Mouse (Mus musculus) hindbrain, embryonic 13.5 days (tissue): ENCODE results near the gene Tmem169. TPM values are rescaled to one million over a fixed set of nuclear protein-coding genes. Genes with fewer than 3 reads are reported as not detected.

ENCODE experiments used
- polyA plus RNA-seq: library from polyadenylated mRNA; unstranded; fragments of >200 nt; fragmentation: Nextera tagmentation; extraction: Ambion mirVana; gene quantifications from 2 replicates; pipeline ENCODE4 v1.2.1, GENCODE M21; 2015

Gene Tmem169
- polyA plus RNA-seq, 1 experiment from 2014 or later, result 42.3 TPM

Other genes starting within 250 kb of the Tmem169 start
- gene Mreg, start 72.1 kb upstream of the Tmem169 start, polyA plus RNA-seq, result 5.7 and 7.0 TPM in 2 replicates
- 8.8 and 8.9 TPM in 2 replicates for gene Pecr, start 55 bp upstream of the Tmem169 start, polyA plus RNA-seq
- gene Xrcc5, start 23.1 kb downstream of the Tmem169 start, polyA plus RNA-seq, result 26.0 and 26.5 TPM in 2 replicates